Mouse (Mus musculus): Measurements from ENCODE around the gene Thrb. TPM values are rescaled to one million over a fixed set of nuclear protein-coding genes. Genes with fewer than 3 reads are reported as not detected.

Thrb gene
- total RNA-seq, 2 experiments from 2014 or later = 21.9 to 29.7 TPM

DNA sequence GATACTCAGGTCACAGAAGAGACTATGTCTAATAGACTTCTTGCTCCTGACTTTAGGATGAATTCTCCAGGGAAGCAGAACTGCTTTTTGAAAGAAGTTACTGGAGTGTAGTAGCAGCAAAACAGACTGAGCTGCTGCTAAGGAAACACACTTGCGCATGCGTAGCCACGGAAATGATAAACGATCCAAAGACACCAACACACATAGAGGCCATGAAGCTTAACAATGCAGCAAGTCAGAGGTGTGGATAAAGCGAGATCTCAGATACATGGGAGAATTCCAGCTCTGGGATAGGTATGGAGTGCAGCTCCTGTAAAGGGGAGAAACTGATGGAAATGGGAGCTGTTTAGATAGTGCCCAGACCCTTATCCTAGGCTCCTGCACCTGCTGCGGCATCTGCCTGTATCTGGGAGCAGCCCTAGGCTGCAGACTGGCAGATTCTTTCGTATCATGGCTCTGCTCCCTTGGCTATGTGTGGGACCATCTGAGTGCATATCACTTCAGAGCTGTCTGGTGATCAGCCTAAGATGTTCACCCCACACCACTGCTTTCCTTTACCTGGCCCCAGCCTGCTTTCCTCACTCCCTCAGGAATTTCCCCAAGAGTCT lies 53.3 kb downstream of the Thrb start:
- DNase-seq = no peak

DNA sequence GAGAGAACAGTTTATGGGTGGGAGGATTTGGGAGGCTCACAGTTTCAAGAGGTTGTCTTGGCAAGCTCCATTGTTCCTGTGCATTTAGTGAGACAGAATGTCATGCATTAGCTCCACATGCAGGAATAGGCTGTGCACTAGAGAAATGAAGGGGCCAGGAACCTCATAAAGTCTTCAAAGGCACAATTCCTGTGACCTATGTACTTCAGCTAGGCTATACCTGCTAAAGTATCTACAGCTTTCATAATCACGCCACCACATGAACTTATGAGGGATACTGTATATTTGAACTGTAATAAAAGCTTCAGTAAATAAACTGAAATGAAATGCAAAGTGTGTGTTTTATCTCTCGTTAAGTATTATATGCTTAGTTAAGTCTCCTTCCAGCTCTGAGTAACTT lies 59.4 kb downstream of the Thrb start:
- DNase-seq = no peak

DNA sequence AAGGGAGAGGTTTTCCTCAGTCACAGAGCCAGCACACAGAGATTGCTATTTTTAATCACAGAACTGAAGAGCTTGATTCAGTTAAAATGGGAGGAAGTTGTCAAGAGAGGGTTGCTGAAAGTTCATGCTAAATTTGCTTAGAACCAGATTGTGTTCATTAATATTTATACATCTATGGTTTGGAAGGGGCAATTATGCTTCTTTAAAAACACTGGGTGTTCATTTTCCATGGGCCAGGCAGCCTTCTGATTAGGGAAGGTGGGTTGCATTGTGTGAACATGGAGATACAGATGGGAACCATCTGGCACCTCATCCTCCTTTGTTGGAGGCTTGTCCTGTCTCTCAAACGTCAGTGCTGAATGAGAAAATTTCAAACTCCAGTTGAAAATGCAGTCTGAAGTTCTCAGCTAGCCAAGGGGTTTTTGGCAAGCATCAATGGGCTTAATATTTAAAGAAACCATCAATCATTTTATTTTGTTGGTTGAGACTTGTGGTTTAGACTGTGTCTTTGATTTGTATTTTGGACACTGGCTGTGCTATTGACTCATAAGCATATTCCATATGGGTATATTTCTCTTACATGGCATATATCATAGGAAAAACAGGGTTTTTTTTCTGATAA lies 62.9 kb downstream of the Thrb start:
- no peak for DNase-seq

DNA sequence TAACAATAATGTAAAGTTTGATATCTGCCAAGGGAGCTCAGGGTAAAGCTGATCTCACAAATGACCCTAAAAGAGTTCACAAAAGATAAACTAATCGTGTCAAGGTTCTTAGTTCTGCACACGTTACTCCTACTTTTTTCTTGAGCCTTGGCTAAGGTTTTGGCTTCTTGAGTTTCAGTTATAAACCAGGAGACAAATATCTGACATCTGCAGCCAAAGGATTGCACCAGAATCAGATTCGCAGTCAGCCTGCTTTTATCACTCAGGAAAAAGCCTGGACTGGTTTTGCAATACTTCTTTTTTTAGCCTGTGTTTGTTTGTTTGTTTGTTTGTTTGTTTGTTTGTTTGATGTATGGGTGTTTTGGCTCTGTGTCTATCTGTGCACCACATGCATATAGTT lies 64.5 kb downstream of the Thrb start:
- no peak for DNase-seq

DNA sequence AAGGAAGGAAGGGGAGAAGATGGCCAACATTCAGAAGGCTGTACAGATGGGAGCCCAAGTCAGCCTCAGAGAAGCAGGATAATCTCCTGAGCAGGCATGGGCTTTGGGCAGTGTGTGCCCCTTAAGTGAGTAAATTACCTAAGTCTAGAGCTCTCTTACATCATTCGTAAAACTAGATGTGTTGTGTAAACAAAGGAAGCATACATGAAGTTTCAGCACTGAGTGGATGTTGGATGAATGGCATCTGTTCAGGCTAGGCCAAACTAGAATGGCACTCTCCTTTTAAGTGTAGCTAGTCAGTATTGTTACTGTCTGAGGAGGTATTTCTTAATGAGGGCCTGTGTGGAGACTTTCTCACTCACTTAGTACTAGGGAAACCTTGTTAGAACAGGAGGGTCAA lies 66.8 kb downstream of the Thrb start:
- no peak for DNase-seq

DNA sequence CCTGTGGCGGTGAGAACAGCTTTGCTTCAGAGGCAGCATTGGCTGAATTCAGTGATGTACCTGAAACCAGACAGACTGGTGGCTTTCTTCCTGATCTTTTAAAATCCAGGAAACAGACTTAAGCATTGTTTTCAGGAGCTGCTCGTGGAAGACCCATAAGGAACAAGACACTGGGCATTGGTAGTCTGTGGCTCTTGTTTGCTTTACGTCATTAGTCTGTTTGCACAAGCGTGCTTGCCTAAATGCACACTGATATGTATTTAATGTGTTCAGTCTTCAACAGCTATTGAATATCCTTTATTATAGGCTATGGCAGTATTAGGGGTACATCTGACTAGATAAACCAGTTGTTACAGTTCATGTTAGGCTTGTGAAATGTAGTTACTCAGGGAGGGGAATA lies 67.8 kb downstream of the Thrb start:
- no peak for DNase-seq

DNA sequence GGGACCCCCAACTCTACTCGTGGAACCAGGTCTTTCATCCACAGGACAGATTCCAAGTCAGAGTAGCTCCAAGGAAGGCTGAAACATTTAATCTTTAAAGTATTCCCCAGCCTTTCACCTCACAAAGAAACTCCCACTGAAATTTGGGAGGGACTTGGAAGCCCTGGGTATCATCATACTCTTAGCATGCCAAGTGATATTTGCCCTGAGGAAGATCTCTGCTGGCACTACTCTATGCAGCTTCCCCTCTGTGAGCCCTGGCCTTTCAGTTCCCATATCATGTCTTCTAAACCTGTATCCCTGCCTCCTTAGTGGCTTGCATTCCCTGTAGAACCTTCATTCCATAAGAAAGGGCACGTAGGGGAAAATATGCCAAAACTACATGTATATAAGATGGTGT lies 68.8 kb downstream of the Thrb start:
- no peak for DNase-seq

DNA sequence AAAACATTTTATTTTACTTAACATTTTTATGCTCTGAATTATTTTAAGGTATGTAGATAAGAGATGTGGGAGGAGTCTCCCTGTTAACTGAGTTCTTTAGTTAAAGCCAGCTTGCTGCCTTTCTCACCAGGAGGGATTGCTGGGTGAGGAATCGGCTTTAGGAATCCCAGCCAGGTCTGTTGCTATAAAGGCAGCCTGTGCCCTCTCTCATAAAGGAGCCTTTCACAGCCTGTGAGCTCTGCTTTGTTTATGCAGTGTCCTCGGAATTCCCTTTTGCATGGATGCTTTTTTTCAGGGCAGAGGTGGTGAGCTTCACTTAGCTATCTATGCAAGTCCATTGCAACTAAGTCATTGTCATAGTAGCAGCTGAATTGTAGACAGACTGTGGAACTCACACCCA lies 71.0 kb downstream of the Thrb start:
- DNase-seq = no peak

DNA sequence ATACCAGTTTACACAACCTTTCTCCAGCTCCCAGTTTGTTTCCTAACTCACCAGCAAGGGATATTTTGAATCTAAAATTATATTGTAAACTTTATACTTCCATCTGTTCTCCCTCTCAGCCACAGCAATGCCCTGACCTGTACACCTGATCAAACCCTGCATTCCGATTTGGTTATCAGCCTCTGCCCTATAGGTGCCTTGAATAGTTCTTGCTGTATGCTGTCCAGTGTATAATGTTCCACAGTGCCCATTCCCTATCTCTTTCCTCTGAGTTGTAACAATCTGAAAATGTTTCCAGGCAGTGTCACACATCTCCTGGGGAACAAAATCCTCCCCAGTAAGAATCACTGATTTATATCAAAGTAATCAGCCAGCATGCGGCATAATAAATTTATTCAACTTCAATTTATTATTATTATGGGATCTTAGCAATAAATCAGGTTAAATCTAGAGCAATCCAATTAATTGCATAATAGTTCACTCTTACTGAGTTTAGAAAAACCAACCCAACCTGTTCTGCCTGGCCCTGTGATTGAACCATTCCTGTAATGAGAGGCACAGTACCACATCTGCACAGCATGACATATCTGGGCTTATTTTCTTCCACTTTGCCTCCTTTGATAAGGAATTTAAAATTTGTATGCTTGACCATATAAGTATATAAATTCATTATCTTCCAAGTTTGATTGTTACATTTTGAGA lies 73.2 kb downstream of the Thrb start:
- DNase-seq = no peak

DNA sequence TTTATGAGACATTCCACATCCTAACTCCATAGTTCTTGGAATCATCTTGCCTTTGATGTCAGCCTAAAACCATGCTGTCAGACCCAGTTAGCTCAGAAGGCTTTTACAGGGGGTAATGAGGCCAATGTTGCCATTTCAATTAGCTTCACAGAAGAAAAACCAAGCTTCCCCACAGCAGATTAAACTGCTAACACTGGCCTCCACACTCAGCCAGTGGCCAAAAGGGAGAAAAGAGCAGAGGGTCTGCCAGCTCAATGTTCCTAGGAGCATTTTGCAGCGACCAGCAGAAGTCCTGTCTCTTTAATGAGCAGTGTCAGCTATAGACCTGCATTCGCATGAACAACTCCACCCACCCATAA lies 73.7 kb downstream of the Thrb start:
- no peak for DNase-seq

DNA sequence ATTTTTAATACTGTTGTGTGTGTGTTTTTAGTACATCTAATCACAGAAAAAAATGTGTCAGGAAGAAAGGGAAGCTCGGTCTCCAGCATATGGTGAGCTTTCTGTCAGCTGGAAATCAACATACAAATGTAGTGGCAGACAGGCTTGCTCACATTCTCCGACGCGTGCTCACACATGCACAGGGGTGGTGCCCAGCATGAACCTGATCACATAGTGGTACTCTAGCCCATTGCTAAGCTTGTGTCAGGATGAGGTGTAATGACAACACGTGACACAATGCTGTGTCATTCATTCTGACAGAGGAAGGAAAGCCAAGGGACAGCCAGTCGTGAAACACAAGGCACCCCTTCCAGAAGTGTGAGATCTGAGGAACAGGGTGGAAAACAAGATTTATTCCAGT lies 75.4 kb downstream of the Thrb start:
- no peak for DNase-seq

DNA sequence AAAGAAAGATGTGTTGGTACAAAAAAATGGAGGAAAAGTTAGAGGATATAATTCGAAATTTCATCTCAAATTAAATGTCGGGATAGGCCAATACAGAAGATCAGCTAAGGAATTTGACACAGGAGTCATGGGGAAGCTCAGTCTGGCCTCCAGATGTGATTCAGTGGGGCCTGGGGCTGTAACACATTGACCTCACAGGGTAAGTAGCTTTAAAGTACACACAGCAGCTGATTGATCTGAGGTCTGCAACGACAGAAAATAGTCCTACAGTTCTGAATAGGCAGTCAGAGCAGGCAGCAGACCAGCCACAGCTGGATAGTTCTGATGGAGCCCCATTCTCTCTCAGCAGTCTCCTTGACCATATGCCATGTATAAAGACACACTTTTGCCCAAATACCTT lies 80.8 kb downstream of the Thrb start:
- no peak for DNase-seq

DNA sequence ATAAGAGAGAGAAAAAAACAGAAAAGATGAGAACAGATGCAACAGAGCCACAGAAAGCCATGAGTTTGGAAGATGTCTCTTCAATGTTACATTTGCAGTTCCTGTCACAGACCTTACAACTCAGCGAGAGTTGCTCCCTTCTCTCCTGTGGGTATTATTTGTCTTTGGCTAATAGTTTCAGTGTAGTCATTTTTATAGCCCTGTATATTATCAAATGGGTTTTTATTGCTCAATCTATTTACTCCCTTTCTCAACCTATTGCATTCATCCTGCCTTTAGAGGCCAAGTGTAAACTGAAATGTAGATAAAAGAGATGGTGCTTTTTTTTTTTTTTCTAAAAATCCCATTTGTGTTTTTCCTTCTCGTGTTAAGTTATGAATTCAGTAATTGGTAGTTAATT lies 82.2 kb downstream of the Thrb start:
- DNase-seq = no peak

DNA sequence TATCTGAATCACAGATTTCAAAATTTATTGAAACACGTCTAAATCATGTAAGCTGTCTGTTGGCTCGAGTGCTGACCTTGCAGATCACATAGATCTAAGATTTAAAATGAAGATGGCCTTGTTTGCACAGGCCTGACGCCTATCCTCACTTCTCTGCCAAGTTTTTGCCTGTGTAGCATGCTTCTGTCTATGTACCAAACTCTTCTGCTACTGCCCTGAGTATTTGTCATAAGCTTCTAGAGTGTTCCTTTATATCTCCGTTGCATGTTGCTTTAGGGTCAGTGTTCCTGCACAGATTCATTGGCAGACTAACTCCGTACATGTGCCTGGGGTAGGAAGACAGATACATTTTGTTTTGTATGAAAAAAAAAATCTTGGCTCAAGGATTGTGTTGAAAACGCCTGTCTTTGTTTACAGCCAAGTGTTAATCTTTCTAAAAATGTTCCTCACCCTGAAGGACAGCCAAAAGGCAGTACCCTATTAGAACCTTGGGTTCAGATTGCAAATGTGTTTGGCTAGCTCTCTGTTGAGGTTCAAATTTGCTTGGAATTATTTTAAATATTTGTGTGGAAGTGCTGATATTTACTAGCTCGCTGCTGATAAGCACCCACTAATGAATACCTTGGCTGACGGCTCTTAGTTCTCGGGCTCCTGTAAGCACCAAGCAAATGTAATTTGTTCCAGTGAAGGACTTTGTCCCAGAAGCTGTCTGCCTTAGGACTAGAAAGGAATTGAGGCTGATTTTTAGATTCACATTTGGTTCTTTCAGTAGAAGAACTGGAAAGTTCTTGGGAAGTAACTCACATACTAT lies 83.0 kb downstream of the Thrb start:
- DNase-seq = peak; percentile 64 to 69

DNA sequence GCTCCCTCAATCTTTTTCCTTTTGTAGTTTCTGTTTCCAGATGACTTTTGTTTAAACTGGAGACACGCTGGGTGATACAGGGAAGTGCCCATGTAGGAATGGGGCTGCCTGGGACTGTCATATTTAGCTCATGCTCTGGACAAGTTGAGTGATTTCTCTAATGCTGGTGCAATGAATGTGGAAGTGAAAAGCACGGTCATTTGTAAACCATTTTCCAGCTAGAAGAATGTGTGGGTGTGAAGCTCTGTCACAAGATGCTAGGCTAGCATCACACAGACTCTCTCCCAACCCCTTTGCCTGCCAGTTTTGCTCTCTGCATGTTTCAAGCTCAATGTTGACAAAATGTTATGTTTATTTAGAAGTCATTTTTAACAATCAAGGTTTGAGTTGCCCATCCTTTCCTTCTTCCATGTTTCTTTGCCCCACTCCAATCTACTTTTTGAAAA lies 83.7 kb downstream of the Thrb start:
- DNase-seq = peak; percentile 18 to 46

DNA sequence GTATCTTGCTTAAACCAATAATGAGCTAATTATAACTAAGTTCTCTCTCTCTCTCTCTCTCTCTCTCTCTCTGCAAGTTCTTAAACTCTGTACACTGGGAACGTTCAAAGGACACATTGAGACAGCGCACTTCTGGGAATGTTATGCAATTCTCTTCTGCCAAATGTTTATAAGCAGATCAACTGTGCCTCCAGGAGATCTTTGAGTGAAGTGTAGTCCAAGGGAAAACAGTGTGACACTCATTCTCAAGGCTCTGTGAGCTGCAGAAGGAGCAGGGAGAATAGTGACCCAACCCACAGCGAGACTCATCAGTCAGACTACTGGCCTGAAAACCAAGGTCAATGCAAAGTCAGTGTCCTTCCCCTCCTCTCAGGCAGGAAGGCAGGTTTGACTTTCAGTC lies 87.9 kb downstream of the Thrb start:
- peak in 1 of 2 experiments; percentile 27 for DNase-seq

DNA sequence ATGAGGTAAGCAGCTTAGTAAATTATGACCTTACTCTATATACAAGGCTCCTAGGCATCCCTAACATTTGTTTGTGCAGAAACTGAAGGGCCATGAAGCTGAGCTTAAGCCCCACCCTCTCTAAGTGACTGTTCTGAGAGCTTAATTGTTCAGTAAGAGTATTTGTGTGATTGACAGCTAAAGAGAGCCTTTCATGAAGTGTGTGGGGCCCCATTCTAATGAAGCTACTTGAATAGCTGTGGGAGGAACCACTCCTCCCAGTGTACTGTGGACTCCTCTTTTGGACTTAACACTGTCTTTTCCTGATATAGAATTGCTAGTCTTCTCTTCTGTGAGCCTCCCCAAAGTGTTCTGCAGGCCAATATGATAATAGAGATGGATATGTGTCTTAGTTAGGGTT lies 88.9 kb downstream of the Thrb start:
- DNase-seq = no peak

DNA sequence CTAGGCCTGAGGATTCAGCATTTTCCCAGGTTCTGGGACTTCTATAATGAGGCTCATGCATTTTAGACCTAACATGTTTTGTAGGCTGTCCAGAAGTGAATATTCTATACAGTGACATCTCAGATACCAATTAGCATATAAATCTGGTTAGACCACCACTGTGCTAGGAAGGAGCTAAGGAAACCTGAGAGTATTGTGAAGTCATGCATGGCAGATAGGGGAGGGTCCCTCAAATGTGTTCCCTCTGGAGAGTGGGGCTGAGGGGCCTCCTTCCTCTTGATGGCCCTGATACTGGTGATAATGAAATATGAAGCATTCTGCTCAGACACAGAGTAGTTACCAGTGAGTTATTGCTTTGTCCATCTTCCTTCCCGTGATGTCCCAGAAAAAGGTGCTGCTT lies 91.8 kb downstream of the Thrb start:
- DNase-seq = no peak

DNA sequence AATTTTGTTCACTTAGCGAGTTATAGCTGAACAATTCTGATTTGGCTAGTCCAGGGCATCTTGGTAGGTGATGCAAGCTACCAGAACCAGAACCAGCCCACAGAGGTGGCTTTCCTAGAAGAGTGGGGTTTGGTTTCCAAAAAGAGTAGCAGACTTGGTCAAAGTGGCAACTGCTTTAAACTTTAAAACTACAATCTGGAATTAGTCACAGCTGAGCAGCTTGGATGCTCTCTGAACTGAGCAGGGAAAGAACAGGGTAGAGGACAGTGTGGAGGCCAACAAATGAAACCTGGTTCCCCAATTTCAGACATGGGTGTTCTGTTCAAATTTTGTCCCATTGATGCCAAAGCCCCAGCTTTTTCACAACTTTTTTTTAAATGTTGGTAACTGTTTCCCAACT lies 93.4 kb downstream of the Thrb start:
- DNase-seq = no peak

DNA sequence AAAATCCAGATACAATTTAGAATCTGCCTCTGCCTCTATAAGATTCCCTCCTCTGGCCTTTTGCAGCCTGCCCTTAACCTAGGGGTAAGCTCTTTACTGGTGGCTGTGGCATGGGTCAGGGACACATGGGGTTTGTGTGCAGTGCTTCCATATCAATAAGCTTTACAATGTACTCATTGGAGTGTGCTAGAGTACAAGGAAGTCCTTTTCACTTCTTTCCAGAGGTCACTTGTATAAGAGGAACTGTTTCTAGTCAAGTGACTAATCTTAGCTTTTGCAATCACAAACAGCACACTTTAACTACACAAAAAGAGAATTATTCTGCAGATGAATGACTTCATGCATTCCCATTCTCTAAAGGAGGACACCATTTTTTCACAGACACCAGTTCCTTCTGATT lies 96.7 kb downstream of the Thrb start:
- DNase-seq = no peak

DNA sequence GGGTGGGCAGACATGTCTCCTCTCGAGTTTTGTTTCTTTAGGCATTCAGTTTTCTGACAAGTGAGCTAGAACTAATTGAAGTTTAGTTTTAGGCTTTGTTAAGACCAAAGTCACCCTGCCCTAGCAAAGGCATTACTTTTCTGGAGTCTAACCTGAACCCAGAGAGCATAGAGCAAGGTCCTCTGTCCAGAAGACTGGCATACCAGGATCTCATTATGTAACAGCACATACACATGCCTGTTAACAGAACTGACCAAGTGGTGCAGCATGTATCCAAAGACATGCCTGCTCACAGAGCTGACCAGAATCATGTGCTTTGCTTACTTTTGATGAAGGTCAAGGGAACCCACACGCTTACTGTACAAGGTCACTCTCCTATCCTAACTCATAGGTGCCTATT lies 107.9 kb downstream of the Thrb start:
- DNase-seq = no peak

DNA sequence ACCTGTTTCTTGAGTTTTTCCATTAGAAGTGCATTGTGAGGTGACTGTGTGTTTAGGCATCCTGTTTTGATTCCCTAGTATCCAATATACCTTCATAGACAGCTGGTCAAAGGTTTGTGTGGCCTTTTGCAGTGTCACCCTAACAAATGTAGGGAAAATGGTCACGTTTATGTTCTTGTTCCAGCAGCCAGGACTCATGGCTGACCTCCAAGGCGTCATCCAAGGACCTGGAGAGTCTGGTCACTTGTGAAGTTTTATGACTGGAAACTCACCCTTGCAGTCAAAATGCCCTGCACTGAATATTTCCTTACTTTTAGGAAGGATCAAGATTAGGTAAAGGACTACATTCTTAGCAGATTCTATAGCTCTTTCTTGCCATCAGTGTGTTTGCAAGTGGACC lies 114.3 kb downstream of the Thrb start:
- DNase-seq = peak; percentile 37 to 58

DNA sequence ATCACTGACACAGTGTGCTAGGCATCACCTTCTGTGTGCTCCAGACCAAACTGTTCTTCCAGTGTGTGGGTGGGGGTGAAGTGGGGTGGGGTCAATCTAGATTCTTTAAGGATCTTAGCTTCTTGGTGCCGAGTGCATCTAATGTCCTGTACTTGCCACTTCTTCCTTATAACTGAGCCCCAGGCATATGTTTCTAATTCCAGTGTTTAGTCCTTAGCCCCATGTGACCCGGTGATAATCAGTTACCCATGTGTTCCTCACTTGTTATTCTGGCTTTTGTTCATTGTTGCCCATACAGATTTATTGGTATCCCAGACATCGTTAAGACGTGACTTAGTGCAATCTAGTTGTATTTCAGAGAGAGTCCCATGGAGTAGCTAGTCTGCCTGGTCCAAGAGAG lies 121.9 kb downstream of the Thrb start:
- no peak for DNase-seq
